In the genomic region with DNA sequence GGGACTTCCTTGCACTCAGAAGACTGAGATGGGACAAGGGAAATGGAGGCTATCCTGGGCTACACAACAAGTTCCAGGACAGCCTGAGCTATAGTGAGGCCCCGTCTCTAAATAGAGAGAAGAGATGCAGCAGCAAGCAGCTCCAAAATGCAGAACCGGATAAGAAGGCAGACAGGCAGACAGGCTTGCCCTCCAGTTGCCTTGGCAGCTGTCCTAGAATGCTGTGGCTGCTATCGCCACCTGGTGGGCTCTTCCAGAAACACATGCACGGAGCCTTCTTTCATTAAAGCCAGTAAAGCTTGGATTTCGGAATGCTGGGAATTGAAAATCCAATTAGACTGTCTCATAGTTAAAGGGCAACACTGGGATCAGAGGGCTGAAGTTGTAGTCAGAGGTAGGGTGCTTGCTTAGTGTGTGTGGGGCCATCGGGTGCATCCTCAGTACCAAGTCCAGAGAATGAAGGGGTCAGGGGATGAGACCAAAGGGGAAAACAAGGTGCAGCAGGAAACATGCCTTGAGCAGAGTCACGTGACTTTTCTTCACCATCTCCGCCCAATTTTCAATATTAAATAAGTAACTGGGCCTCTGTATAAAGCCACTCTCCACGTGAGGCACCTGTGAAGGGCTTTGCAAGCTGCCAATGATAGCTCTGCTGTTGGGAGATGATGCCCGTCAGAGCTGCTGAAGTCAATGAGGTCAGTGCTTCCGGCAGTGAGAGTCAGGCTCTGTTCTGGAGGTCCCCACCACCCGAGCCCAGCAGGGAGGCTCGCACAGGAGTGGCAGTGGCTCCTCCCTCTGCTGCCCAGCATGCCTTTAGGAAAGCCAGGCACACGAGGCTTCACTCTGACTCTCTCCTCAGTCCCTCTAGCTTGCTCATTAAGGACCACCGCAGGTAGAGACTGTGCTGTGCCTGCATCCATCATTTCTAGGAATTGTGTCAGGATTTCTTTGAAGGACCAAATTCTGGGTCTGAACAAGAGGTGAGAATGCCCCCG, we compare ENCODE assay signal across 1 mouse cellular context.
TF ChIP-seq lines count a peak whose summit lies in the region.

No protein-coding gene starts in this region.

TF ChIP-seq in MEL, 35 proteins besides CTCF, POLR2A, EP300 and RAD21 (continued from another document):
- peak; percentile 64; the same call in 1 of the 2 replicates for TF ChIP-seq MYC (IDR thresholded peaks at IDR 0.05; ENCODE audit: low read depth, low read length)
- no peak for TF ChIP-seq MEF2A (IDR thresholded peaks at IDR 0.05; ENCODE audit: extremely low read depth, insufficient replicate concordance, low read depth, low read length, poor library complexity, severe bottlenecking)
- TF ChIP-seq GABPA (IDR thresholded peaks at IDR 0.05; ENCODE audit: low read depth, low read length) = no peak
- no peak for TF ChIP-seq POLR2AphosphoS5 (IDR thresholded peaks at IDR 0.05; ENCODE audit: borderline replicate concordance, low read depth, low read length)
- no peak for TF ChIP-seq MYB (IDR thresholded peaks at IDR 0.05; ENCODE audit: low read depth, low read length)
- peak; percentile 47; the same call in 1 of the 2 replicates for TF ChIP-seq TCF12 (IDR thresholded peaks at IDR 0.05; ENCODE audit: low read depth, low read length)
- TF ChIP-seq NRF1 (IDR thresholded peaks at IDR 0.05; ENCODE audit: insufficient read depth, low read depth, low read length, poor library complexity, severe bottlenecking) = no peak
- TF ChIP-seq SIN3A (IDR thresholded peaks at IDR 0.05; ENCODE audit: low read length) = peak; percentile 76
- no peak for TF ChIP-seq CHD2 (IDR thresholded peaks at IDR 0.05; ENCODE audit: low read length)
- peak; percentile 62; the same call in 1 of the 2 replicates for TF ChIP-seq USF1 (IDR thresholded peaks at IDR 0.05; ENCODE audit: low read depth, low read length)
- TF ChIP-seq TBP (IDR thresholded peaks at IDR 0.05; ENCODE audit: low read depth, low read length) = peak; percentile 65
- no peak for TF ChIP-seq MAFK (IDR thresholded peaks at IDR 0.05; ENCODE audit: borderline replicate concordance, low read depth, low read length)
- TF ChIP-seq KAT2A (conservative IDR thresholded peaks at IDR 0.05; ENCODE audit: low read depth, low read length) = no peak
- TF ChIP-seq UBTF (IDR thresholded peaks at IDR 0.05; ENCODE audit: borderline replicate concordance, insufficient read depth, low read depth, low read length) = no peak
- no peak for TF ChIP-seq ZNF384 (IDR thresholded peaks at IDR 0.05; ENCODE audit: low read depth, low read length)
- no peak for TF ChIP-seq HCFC1 (IDR thresholded peaks at IDR 0.05; ENCODE audit: low read depth, low read length)
- peak; percentile 77 for TF ChIP-seq MAX (IDR thresholded peaks at IDR 0.05; ENCODE audit: low read length)
